Mouse (Mus musculus): ENCODE results near the gene Sox5. TPM values are rescaled to one million over a fixed set of nuclear protein-coding genes. Genes with fewer than 3 reads are reported as not detected.
"Not testable (repeated sequence)": the region's sequence is repeated elsewhere in the genome, so short reads cannot be mapped to it uniquely, and the experiment has no call there.

Sox5 gene
- polyA plus RNA-seq, 2 experiments from 2014 or later = 0.08 to 0.37 TPM

DNA sequence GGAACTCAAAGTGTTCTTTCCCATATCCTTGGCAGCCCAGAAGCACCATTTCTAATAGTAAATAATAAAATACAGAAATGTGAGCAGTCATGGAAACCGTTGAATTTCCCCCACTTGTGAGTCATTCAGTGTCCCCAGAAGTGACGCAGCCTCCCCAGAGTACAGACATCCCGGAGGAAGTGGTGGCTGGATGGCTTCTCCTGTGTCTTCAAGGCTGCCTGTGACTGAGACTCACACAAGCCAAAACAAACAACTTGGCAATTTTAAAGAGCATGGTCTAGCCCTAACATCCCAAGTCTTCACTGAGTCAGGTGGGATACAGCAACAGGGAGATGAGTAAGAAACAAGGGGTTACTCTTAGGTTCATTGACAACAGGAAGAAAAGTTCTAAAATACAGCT, 511.5 kb downstream of the Sox5 start:
- ATAC-seq = no peak

DNA sequence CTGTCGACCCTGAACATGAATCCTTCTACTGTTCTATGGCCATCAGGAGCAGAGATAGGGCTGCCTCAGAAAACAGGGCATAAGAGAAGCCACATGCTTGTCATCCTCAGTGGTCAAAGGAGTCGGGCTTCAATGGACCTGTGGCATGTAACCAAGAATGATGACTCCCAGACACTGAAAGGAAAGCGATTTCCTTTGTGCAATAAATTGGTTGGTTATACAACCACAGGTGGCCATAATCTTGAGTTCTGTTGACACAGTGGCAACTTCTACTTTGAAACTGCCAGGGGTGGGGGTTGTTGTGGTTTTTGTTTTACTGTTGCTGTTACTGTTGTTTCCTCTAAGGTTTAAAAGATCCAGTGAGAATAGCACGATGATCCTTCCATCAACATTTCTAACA, 512.1 kb downstream of the Sox5 start:
- no peak for ATAC-seq

DNA sequence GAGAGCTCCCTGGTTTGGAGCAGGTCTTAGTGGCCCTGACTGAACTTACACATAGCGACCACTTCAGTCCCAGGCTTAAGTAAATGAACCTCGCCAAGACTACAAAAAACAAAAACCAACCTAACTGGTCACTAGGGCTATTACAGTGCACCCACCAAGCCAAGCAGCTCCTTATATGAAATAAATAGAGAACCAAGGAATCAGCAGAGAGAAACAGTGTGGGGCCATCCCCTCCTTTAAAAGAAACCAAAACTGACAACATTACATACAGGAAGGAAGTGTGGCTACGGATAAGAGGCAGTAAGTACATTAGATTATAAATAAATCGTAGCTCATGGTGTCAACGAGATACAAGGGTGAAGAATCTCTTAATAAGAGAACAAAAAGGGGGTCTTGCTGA, 516.0 kb downstream of the Sox5 start:
- ATAC-seq = peak; percentile 83

GRCm38 (mm10) chr6:144265004-144265403, 516.8 kb downstream of the Sox5 start:
- no peak for ATAC-seq

DNA sequence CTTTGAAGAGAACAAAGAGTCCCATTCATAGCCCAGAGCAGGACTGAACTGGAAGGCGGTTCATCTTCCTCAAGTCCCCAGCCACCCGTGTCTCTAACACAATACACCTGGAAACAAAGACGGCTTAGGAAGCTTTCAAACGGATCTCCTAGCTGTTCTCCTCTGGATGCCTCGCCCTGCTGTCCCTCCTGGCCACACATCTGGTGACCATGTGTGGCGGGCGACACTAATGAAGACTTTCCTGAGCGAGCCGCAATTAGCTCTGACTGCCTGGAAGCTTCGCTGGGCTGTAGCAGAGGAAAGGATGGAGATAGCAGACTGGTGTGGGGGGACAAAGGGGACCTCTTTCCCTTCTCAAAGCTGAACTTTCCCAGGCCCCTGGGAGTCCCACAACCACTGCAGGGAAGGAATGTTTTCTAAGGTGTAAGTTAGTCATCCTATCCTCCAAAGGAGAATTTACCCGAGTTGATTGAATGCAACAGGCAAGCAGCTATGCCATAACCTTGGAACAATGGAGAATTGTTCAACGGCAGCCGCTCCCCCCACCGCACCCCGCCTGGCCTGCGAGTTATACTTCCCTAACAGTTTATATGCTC, 517.4 kb downstream of the Sox5 start:
- ATAC-seq = no peak

- ATAC-seq = no peak
These were observed 525.3 kb downstream of the Sox5 start for GRCm38 (mm10) chr6:144256500-144256899.

- no peak for ATAC-seq
These were observed 529.5 kb downstream of the Sox5 start for GRCm38 (mm10) chr6:144252191-144252718.

DNA sequence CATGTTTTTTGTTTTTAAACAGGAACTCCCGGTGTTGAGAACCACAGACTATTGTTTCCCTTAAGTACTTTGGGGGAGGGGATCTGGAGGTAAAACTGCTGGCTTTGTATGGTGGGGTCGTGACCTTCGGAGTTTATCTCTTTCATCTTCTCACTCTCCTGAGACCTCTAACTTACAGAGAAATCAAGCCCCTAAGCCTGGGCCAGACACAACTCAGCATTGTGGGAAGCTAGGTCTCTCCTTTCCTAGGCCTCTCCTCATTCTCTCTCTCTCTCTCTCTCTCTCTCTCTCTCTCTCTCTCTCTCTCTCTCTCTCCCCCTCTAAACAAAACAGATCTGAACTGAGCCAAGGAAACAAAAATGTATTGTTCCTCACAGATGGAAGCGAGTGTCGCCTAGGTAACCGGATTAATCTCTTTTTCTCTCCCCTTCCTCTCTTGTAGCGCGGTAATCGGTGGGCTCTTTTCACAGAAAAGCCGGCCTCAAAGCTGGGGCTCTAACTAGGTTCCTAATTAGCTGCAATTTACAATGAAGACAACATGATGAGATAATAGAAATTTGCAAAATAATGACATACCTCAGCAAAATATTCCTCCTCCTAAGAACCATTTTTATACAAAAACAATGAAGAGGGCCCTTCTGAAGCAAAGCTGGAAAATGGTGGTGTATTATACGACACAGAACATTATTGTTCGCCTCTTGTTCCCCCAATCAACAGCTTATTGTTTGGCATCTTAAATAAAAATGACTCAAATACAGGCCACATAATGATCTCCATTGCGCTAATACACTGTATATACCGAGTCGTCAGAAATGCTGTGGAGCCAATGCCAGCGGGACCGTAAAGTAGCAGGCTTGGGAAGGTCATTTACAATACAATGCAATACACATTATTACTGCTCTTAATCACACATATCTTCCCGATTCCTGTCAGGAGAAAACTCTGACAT, 530.3 kb downstream of the Sox5 start:
- no peak for ATAC-seq

DNA sequence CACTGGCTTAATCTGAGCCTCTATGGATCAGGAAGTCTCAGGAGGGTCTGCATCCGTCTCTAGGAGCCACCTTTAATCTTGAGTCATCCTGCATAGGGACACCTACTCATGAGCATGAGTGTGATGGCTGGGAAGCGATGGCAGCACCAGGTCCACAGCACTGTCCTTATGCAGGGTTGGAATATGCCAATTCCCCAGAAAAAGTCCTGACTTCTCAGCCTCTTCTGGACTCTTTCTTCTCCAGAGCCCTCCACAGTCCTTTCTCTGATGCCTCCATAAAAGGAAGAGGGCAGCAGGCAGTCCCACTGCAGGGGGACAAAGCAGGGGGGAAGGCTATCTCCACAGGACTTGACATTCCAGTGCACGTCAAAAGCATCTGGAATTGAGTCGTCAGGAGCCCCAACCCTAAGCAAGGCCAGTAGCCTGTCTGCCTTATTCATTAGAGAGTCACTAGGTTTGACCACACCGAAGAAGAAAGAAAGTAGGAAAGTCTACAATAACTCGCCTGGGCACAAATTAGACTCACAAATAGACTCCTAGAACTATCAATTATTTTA, 531.1 kb downstream of the Sox5 start:
- ATAC-seq = no peak

DNA sequence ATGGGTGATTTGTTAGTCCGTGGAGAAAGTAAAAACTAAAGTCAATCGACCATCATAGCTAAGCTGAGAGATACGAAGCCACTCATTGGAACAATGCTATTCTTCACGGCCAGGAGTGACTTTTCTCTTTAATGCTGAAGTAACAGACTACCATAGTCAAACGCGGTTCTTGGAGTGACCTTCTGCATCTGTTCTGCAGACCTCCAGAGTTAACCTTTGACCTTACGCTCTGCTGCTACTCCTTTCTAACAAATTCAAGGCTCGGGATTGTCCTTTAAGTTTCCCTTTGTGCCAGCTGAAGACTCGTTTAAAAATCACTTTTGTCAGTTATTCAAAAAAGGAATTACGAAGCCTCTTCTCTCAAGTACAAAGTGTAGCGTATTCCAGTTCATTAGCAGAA, 545.2 kb downstream of the Sox5 start:
- no peak for ATAC-seq

- no peak for ATAC-seq
These were observed 577.8 kb downstream of the Sox5 start for GRCm38 (mm10) chr6:144203970-144204369.

GRCm38 (mm10) chr6:144203013-144203412, 578.8 kb downstream of the Sox5 start:
- ATAC-seq = no peak

- no peak for ATAC-seq
These were observed 580.3 kb downstream of the Sox5 start for GRCm38 (mm10) chr6:144201402-144202040.

DNA sequence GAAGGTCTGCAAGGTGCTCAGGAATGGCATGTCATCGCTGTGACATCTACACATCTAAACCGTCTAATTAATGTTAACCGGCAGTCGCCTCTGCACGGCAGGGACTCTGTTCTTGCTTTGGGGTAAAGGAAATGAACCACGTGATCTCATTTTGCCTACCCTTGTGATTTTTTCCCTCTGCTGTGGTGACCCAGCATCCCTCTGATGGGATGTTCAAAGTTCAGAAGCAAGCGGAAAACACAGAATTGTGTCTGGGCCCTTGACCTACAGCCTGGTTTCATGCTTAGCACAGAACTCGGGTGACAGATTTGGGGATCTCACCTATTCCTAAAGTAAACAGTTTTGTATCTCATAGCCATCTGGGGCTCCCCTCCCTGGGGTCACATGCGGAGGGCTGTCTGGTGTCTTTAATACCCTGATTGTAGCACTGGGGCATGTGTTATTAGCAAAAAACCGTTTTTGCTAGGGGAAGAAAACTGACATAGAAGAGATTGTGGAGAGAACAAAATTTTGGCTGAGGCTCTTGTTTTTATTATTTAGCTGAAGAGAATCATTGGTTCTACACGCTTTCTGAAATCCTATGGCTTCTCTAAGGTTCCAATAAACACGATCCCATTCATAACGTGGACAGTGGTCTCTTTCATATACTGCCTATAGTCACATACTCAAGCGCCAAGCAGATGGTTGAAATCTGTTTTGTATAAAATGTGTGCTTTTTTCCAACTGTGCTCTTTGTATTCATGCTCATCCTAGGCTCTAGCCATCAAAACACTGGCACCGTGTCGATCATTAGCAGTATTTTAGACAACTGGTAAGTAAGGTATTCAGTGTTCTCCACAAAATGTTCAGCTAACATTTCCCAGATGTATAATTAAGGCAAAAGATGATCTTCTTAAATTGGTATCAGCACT, 584.3 kb downstream of the Sox5 start:
- ATAC-seq = no peak

DNA sequence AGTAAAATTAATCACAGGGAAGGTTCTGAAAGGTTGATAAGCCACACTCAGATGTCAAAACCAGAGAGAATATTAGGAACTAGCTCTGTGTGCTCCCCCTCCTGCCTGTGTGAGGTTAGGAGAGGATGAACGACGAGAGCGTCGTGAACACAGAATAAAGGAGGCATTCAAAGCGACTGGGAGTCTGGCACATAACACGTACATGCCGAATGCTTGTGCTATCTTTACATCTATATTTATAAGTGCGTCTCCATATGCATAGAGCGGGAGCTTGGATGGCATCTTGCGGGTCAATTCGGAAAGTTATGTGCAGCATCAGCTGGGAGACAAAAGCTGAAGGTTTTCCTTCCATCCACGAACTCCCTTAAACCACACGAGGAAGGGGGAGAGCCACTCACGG, 585.8 kb downstream of the Sox5 start:
- ATAC-seq = no peak

DNA sequence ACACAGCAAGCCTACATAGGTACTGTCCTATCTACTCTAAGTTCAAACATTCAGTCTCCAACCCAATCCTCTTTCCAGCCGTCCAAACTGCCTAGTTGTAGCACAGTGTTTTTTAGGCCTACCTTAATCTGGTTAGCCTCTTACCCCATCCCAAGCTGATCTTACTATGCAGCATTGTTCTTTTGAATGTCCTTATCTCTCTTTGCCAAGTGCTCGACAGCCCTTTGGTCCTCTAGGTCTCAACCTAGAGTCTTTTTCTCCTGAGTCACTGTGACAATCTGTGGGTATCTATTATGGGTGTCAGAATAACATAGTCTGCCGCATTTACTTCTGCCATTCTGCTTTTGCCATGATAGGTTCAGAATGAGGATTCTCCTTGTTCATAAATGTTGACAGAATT, 598.7 kb downstream of the Sox5 start:
- no peak for ATAC-seq

DNA sequence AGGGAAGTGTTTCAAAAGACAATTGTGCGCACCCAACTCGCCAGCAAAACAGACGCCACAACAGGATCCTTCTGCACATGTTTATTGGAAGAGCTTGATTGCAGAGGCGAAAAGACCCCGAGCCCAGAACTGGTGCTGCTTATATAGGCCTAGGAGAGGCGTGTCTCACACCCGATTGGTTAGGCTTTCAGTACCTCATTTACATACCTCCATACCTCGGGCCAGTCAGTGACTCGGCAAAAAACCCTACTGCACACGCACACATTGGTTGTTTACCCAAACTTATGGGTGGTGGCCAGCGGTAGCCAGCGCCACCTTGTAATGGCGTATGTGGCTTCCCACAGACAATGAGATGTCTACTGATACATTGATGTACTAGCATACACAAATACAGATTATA, 599.3 kb downstream of the Sox5 start:
- not testable (repeated sequence) for ATAC-seq

DNA sequence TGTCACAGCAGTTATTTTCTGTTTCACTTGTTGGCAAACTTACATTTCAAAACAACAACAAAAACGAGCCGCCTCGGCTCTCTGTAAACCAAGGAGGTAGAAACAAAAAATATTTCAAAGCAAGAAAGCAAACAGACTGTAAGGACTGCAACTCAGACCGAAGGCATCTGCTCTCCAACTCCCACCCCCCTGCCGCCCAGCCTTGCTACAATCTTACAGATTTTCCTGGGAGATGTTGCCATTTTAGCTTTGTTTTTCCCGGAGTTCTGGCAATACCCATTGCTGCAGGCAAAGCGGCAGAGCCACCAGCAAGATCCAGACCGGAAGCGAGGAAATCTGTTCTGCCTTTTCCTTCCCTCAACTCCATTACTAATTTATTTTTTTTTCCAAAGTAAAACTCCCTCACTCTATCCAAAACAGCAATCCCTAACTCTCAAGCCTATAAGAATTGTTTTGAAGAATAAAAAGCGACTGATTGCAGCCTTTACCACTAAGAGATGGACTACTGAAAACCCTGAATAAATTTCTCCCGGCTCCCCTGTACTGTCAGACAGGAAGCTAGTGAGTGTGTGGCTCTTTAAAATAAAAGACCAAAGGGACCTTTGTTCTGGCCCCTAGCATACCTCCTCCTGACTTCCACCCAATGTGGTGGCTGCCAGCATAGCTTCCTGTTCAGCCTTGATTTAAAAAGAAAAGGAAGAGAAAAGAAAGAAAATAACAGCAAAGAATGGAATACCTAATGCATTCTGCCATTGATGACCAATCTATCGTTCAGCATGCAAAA, 600.5 kb downstream of the Sox5 start:
- no peak for ATAC-seq

DNA sequence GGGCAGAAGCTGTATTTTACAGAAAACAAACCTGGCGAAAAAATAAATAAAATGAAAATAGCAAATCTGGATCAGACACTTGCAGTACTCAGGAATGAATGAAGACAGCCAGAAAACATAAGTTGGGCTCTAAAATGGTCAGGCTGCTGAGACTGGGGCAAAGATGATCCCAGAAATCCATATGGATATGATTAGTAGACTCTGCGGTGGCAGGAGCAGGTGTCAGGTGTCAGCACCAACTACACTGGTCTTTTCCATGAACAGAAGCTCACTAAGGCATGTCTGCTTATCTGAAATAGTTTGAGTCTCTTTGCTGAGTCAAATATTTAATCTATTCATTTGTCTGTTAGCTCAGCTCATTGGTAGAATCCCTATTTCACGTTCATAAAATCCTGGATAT, 602.7 kb downstream of the Sox5 start:
- ATAC-seq = no peak

DNA sequence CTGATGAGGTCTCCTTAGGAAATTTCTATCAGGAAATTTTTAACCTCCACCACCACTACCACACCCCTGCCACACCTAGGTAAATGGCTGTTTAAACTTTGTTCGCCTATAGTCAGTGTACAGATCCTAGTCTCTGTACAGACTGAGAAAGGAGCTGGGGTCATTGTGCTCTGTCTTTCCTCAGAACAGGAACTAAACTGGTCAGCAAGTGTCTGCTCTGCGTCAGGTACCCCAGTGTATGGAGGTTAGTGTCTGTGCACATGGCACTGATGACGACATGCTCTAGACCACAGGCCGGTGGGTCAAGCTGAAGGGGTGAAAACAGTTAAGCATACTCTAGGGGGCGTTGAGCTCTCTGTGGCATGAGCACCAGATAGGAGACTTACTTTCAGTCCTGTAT, 605.1 kb downstream of the Sox5 start:
- ATAC-seq = no peak

- no peak for ATAC-seq
These were observed 606.2 kb downstream of the Sox5 start for GRCm38 (mm10) chr6:144175590-144175989.

Data from activated CD4-positive, CD25-positive, alpha-beta regulatory T cell, adult 4 months (primary cell).